26 mouse cellular contexts compared by ENCODE assay signal in the genomic region with DNA sequence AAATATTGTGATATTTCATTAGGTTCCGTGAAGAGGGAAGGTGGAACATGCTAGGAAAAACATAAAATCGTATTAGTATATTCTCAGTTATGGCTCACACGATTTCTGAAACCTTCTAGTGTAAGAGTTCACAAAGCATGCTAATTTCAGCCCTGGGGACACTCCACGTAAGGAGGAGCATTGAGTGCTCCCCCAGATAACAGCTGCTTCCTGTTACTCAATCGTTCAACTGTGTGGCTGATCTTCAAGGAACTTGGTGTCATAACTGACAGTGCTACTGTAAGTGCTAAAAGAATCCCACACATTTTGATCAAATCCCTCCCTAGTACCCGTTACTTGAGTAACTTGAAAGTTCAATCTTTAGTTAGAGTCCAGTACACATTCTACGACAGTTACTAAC. TPM values are rescaled to one million over a fixed set of nuclear protein-coding genes. Genes with fewer than 3 reads are reported as not detected.
DNase-seq lines count a peak whose midpoint lies in the region; ATAC-seq and TF ChIP-seq lines count a peak whose summit lies in the region.
"Had no signal": no experiment of that assay in that cellular context is flagged by ENCODE, and none has a peak within 500 bp of the region (broad histone marks: within the 10 kb centered on the region; RNA-seq: fewer than 3 reads in every experiment).

No protein-coding gene starts in this region.

- WGBS in cerebellum, adult 2 months: 84% methylated on average over 7 of the region's 7 CpGs

- H3K27ac ChIP-seq in cerebellum, adult 2 months (ENCODE audit: insufficient read depth, low read length): no peak overlapping the region
- H3K27ac ChIP-seq: embryonic facial prominence, embryonic 12.5 days; forebrain, embryonic 12.5 days; hindbrain, embryonic 12.5 days had no signal

- ATAC-seq in granulocyte monocyte progenitor cell, adult 5-6 weeks (replicated peaks; ENCODE audit: poor library complexity, severe bottlenecking): peak; percentile 97
- ATAC-seq: forebrain, embryonic 16.5 days; hindbrain, embryonic 16.5 days; inflammation-experienced regulatory T-cells, adult 6 months had no signal

- no peak for TF ChIP-seq POLR2A in cerebellum, adult 2 months (IDR thresholded peaks at IDR 0.05; ENCODE audit: borderline replicate concordance, insufficient read depth, low read length)

- peak; percentile 91 for DNase-seq in heart, adult 11 months
- DNase-seq in heart, postnatal 25 days (ENCODE audit: low spot score): no peak
- DNase-seq in thymus, postnatal 14 days: peak; percentile 21
- no peak for DNase-seq in thymus, postnatal 4 days
- peak; percentile 26 for DNase-seq in splenic B cell, adult 2 months (ENCODE audit: low read depth, low spot score)
- no peak for DNase-seq in left cerebral cortex, postnatal 36 days (ENCODE audit: low spot score in 2 of 2)
- no peak for DNase-seq in cerebellum, adult 2 months
- DNase-seq: adrenal gland, adult 8-10 months; adrenal gland, postnatal 36 days; cerebellum, adult 11 months; cerebellum, adult 9-10 months; cerebellum, postnatal 36 days; embryo, embryonic 11 days; gastrocnemius, postnatal 10 days; heart, postnatal 36 days had no signal

- H3K27me3 ChIP-seq in splenic B cell, adult 2 months (ENCODE audit: control insufficient read depth, insufficient read depth, low read length, poor library complexity, severe bottlenecking): no peaks in the 10 kb centered on the region
- H3K27me3 ChIP-seq in cerebellum, adult 2 months (ENCODE audit: control insufficient read depth, insufficient read depth, low read length): no peaks in the 10 kb centered on the region
- H3K27me3 ChIP-seq: embryonic facial prominence, embryonic 12.5 days; forebrain, embryonic 12.5 days; heart, embryonic 12.5 days; hindbrain, embryonic 12.5 days had no signal

- H3K36me3 ChIP-seq in splenic B cell, adult 2 months (ENCODE audit: control insufficient read depth, insufficient read depth, low read length, poor library complexity, severe bottlenecking): peaks cover 15% of the 10 kb centered on the region; the same call in 1 of the 2 replicates

- no peak overlapping the region for H3K4me3 ChIP-seq in cerebellum, adult 2 months (replicated peaks; ENCODE audit: insufficient read depth, low read depth, low read length)
- H3K4me3 ChIP-seq: embryonic facial prominence, embryonic 12.5 days; forebrain, embryonic 12.5 days; heart, embryonic 12.5 days; hindbrain, embryonic 12.5 days had no signal

- no peak for TF ChIP-seq CTCF in cerebellum, adult 2 months (IDR thresholded peaks at IDR 0.05; ENCODE audit: borderline replicate concordance, insufficient read depth, low read depth, low read length)

- no peaks in the 10 kb centered on the region for H3K4me1 ChIP-seq in cerebellum, adult 2 months (ENCODE audit: control insufficient read depth, insufficient read depth, low read length)
- H3K4me1 ChIP-seq: embryonic facial prominence, embryonic 12.5 days; forebrain, embryonic 12.5 days; heart, embryonic 12.5 days; hindbrain, embryonic 12.5 days had no signal

- intact Hi-C loops in heart, postnatal 25 days (cut with DNase I): no loop called here
- intact Hi-C loops in left cerebral cortex, postnatal 36 days (cut with DNase I): no loop called here

RNA-seq across cellular contexts. Expression of a gene that starts 21.0 kb away (rescaled TPM):
- 10 to 100 TPM; 33.9 to 38.4 TPM for total RNA-seq in heart, postnatal 25 days (2021)
- 18.6 and 36.5 TPM in 2 replicates for total RNA-seq in granulocyte monocyte progenitor cell, adult 5-6 weeks (2014; fragmentation: Nextera tagmentation)
- total RNA-seq in granulocyte monocyte progenitor cell, adult 5-6 weeks (2017): 58.2 and 107 TPM in 2 replicates
- total RNA-seq in left cerebral cortex, postnatal 36 days (2021): 10 to 100 TPM; 55.2 to 64.7 TPM
- polyA plus RNA-seq in cerebellum, adult 2 months (2012; rRNA removed): 49.4 and 52.2 TPM in 2 replicates

RNA-seq across cellular contexts. Expression of a gene that starts 21.6 kb away (rescaled TPM):
- total RNA-seq in heart, postnatal 25 days (2021): 10 to 100 TPM; 12.4 to 13.5 TPM
- 22.2 and 27.7 TPM in 2 replicates for total RNA-seq in granulocyte monocyte progenitor cell, adult 5-6 weeks (2014; fragmentation: Nextera tagmentation)
- total RNA-seq in granulocyte monocyte progenitor cell, adult 5-6 weeks (2017): 22.4 and 27.2 TPM in 2 replicates
- 10 to 100 TPM; 14.1 to 14.8 TPM for total RNA-seq in left cerebral cortex, postnatal 36 days (2021)
- 11.3 and 12.0 TPM in 2 replicates for polyA plus RNA-seq in cerebellum, adult 2 months (2012; rRNA removed)

RNA-seq across cellular contexts. Expression of a gene that starts 55.3 kb away (rescaled TPM):
- not detected for total RNA-seq in heart, postnatal 25 days (2021)
- total RNA-seq in granulocyte monocyte progenitor cell, adult 5-6 weeks (2014; fragmentation: Nextera tagmentation): not detected in 2 replicates
- not detected in 2 replicates for total RNA-seq in granulocyte monocyte progenitor cell, adult 5-6 weeks (2017)
- not detected for total RNA-seq in left cerebral cortex, postnatal 36 days (2021)
- not detected in 2 replicates for polyA plus RNA-seq in cerebellum, adult 2 months (2012; rRNA removed)
- total RNA-seq: adrenal gland, adult 8-10 months; heart, adult 8-10 months; heart, postnatal 36 days had no signal
- polyA plus RNA-seq: C2C12; embryonic facial prominence, embryonic 12.5 days; forebrain, embryonic 12.5 days; forebrain, embryonic 16.5 days; frontal cortex, adult 2 months; heart, embryonic 12.5 days; hindbrain, embryonic 12.5 days; hindbrain, embryonic 16.5 days; inflammation-experienced regulatory T-cells, adult 6 months had no signal

Comparison
In these comparisons a context has a peak if more than half of its experiments do, and no peak if none do; other contexts are left out.
1. DNase-seq: peak in heart, adult 11 months (single experiment), thymus, postnatal 14 days (single experiment) and splenic B cell, adult 2 months (single experiment); none in heart, postnatal 25 days (single experiment), thymus, postnatal 4 days (single experiment), left cerebral cortex, postnatal 36 days (0 of 2) and cerebellum, adult 2 months (0 of 2).